Mouse (Mus musculus) T-helper 2 cell (primary cell): ENCODE data around the gene Erich2.
"Not testable (repeated sequence)": the region's sequence is repeated elsewhere in the genome, so short reads cannot be mapped to it uniquely, and the experiment has no call there.

Experiments
- in situ Hi-C: fragments of 300-600 bp; cut with MboI, MseI; formaldehyde crosslinking; loops from one replicate; pipeline ENCODE4 v1.15.1; 2025; ENCODE audit warnings: high pct_unique_total_duplicates

Erich2 gene

GRCm38 (mm10) chr2:70508496-70508895 lies at the start of gene Erich2:
Gene Erich2, plus strand, starts transcription at chr2:70508819.
- in situ Hi-C loops: no loop called here

GRCm38 (mm10) chr2:70463606-70464005 lies 45.0 kb upstream of the Erich2 start:
- in situ Hi-C loops: no loop called here

GRCm38 (mm10) chr2:70471136-70471535 lies 37.5 kb upstream of the Erich2 start:
- in situ Hi-C loops: loop anchor here (10.0 kb wide), 1 partner anchor 886 kb away; the partner anchor contains the start of gene Lrp2

GRCm38 (mm10) chr2:70471861-70472620 lies 36.6 kb upstream of the Erich2 start:
- in situ Hi-C loops: loop anchor here (10.0 kb wide), 1 partner anchor 887 kb away; the partner anchor contains the start of gene Lrp2

- in situ Hi-C loops: no loop called here
Measured at GRCm38 (mm10) chr2:70497715-70498318, 10.8 kb upstream of the Erich2 start.

GRCm38 (mm10) chr2:70503436-70503835 lies 5.2 kb upstream of the Erich2 start:
- in situ Hi-C loops: no loop called here

- in situ Hi-C loops: no loop called here
Measured at GRCm38 (mm10) chr2:70505229-70505628, 3.4 kb upstream of the Erich2 start.

- in situ Hi-C loops: no loop called here
Measured at GRCm38 (mm10) chr2:70505896-70506295, 2.7 kb upstream of the Erich2 start.

- in situ Hi-C loops: no loop called here
Measured at GRCm38 (mm10) chr2:70506372-70506771, 2.2 kb upstream of the Erich2 start.

GRCm38 (mm10) chr2:70509021-70509632 lies 508 bp downstream of the Erich2 start:
- in situ Hi-C loops: no loop called here

GRCm38 (mm10) chr2:70538283-70538682 lies 29.7 kb downstream of the Erich2 start:
- in situ Hi-C loops: not testable (repeated sequence)

- in situ Hi-C loops: loop anchor here (5.0 kb wide), 2 partner anchors 323 to 423 kb away; no protein-coding TSS in a partner anchor
Measured at GRCm38 (mm10) chr2:70550671-70551070, 42.1 kb downstream of the Erich2 start.

- in situ Hi-C loops: loop anchor here (5.0 kb wide), 2 partner anchors 324 to 424 kb away; no protein-coding TSS in a partner anchor
Measured at GRCm38 (mm10) chr2:70551446-70551845, 42.8 kb downstream of the Erich2 start.

GRCm38 (mm10) chr2:70552067-70552598 lies 43.5 kb downstream of the Erich2 start:
- in situ Hi-C loops: loop anchor here (5.0 kb wide), 2 partner anchors 325 to 425 kb away; no protein-coding TSS in a partner anchor

- in situ Hi-C loops: loop anchor here (5.0 kb wide), 2 partner anchors 325 to 425 kb away; no protein-coding TSS in a partner anchor
Measured at GRCm38 (mm10) chr2:70552772-70553171, 44.2 kb downstream of the Erich2 start, which contains the start of gene Gad1. Gene Gad1, plus strand, starts transcription at chr2:70553072.

GRCm38 (mm10) chr2:70553826-70554225 lies 45.2 kb downstream of the Erich2 start:
- in situ Hi-C loops: loop anchor here (5.0 kb wide), 2 partner anchors 327 to 427 kb away; no protein-coding TSS in a partner anchor

GRCm38 (mm10) chr2:70558112-70558842 lies 49.7 kb downstream of the Erich2 start:
- in situ Hi-C loops: no loop called here

- in situ Hi-C loops: no loop called here
Measured at GRCm38 (mm10) chr2:70558843-70559451, 50.3 kb downstream of the Erich2 start.

- in situ Hi-C loops: no loop called here
Measured at GRCm38 (mm10) chr2:70559520-70559919, 50.9 kb downstream of the Erich2 start.

- in situ Hi-C loops: no loop called here
Measured at GRCm38 (mm10) chr2:70561077-70561795, 52.6 kb downstream of the Erich2 start.
